13 mouse cellular contexts compared by ENCODE assay signal in the genomic region with DNA sequence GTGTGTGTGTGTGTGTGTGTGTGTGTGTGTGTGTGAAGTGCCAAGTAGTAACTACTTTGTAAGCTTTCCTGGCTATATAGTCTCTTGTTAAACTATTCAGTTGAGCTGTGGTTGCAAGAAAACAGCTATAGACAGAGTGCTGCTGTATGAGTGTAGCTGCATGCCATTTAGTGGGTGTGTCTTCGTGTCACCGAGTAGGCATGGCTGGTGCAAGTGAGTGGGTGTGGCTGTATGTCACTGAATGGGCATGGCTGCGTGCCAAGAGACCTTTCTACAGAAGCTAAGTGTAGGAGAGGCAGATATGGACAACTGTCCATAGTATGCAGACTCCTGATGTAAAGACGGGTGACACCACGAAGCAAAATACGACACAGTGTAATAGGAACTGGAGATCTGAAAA.
DNase-seq lines count a peak whose midpoint lies in the region; ATAC-seq lines count a peak whose summit lies in the region.
"Had no signal": no experiment of that assay in that cellular context is flagged by ENCODE, and none has a peak within 500 bp of the region (broad histone marks: within the 10 kb centered on the region; RNA-seq: fewer than 3 reads in every experiment).

No protein-coding gene starts in this region.

- H3K4me1 ChIP-seq in embryonic facial prominence, embryonic 14.5 days (ENCODE audit: control insufficient read depth, insufficient read depth, low read length): no peaks in the 10 kb centered on the region
- no peaks in the 10 kb centered on the region for H3K4me1 ChIP-seq in embryonic facial prominence, embryonic 10.5 days
- H3K4me1 ChIP-seq in liver, embryonic 11.5 days (replicated peaks; ENCODE audit: control insufficient read depth, insufficient read depth, low read length): no peaks in the 10 kb centered on the region
- H3K4me1 ChIP-seq in liver, embryonic 12.5 days: no peaks in the 10 kb centered on the region
- no peaks in the 10 kb centered on the region for H3K4me1 ChIP-seq in stomach, embryonic 14.5 days (ENCODE audit: control insufficient read depth, insufficient read depth, low read length)
- H3K4me1 ChIP-seq in kidney, embryonic 14.5 days (ENCODE audit: control insufficient read depth, insufficient read depth, low read length): no peaks in the 10 kb centered on the region
- H3K4me1 ChIP-seq: limb, embryonic 10.5 days; neural tube, embryonic 12.5 days had no signal

- no peak overlapping the region for H3K4me2 ChIP-seq in embryonic facial prominence, embryonic 14.5 days (ENCODE audit: low read depth, low read length)
- no peak overlapping the region for H3K4me2 ChIP-seq in liver, embryonic 11.5 days
- no peak overlapping the region for H3K4me2 ChIP-seq in liver, embryonic 12.5 days
- no peak overlapping the region for H3K4me2 ChIP-seq in stomach, embryonic 14.5 days (replicated peaks; ENCODE audit: low read depth, low read length)
- H3K4me2 ChIP-seq in kidney, embryonic 14.5 days (replicated peaks; ENCODE audit: low read depth, low read length): no peak overlapping the region
- H3K4me2 ChIP-seq: midbrain, embryonic 11.5 days; neural tube, embryonic 12.5 days had no signal

- no peaks in the 10 kb centered on the region for H3K27me3 ChIP-seq in embryonic facial prominence, embryonic 14.5 days (replicated peaks; ENCODE audit: control insufficient read depth, insufficient read depth, low read length)
- H3K27me3 ChIP-seq in embryonic facial prominence, embryonic 10.5 days (replicated peaks; ENCODE audit: low read depth, poor library complexity, severe bottlenecking): no peaks in the 10 kb centered on the region
- H3K27me3 ChIP-seq in liver, embryonic 11.5 days (replicated peaks; ENCODE audit: control insufficient read depth, insufficient read depth, low read length): no peaks in the 10 kb centered on the region
- H3K27me3 ChIP-seq in liver, embryonic 12.5 days (replicated peaks): no peaks in the 10 kb centered on the region
- no peaks in the 10 kb centered on the region for H3K27me3 ChIP-seq in stomach, embryonic 14.5 days (ENCODE audit: control insufficient read depth, insufficient read depth, low read length)
- no peaks in the 10 kb centered on the region for H3K27me3 ChIP-seq in kidney, embryonic 14.5 days (ENCODE audit: control insufficient read depth, insufficient read depth, low read length)
- H3K27me3 ChIP-seq: neural tube, embryonic 12.5 days had no signal

- no peak overlapping the region for H3K9ac ChIP-seq in embryonic facial prominence, embryonic 14.5 days (ENCODE audit: low read depth, low read length)
- H3K9ac ChIP-seq in liver, embryonic 11.5 days (ENCODE audit: low read depth, low read length): no peak overlapping the region
- no peak overlapping the region for H3K9ac ChIP-seq in liver, embryonic 12.5 days
- H3K9ac ChIP-seq in stomach, embryonic 14.5 days (replicated peaks; ENCODE audit: low read depth, low read length): no peak overlapping the region
- H3K9ac ChIP-seq in kidney, embryonic 14.5 days (ENCODE audit: low read depth, low read length): no peak overlapping the region
- H3K9ac ChIP-seq: neural tube, embryonic 12.5 days had no signal

- peak; percentile 63 for DNase-seq in embryonic facial prominence, embryonic 14.5 days (ENCODE audit: low spot score)
- DNase-seq in embryonic facial prominence, embryonic 10.5 days (ENCODE audit: low spot score): no peak
- DNase-seq in liver: peak; percentile 15
- DNase-seq in liver, embryonic 11.5 days (ENCODE audit: low spot score): no peak
- DNase-seq in thymus, adult 18-20 months: no peak
- DNase-seq: adrenal gland, postnatal 10 days; cerebellum, adult 18-20 months had no signal

- H3K36me3 ChIP-seq in embryonic facial prominence, embryonic 14.5 days (ENCODE audit: control insufficient read depth, insufficient read depth, low read length): no peaks in the 10 kb centered on the region
- H3K36me3 ChIP-seq in embryonic facial prominence, embryonic 10.5 days (replicated peaks): no peaks in the 10 kb centered on the region
- H3K36me3 ChIP-seq in liver, embryonic 11.5 days (ENCODE audit: control insufficient read depth, insufficient read depth, low read length): no peaks in the 10 kb centered on the region
- no peaks in the 10 kb centered on the region for H3K36me3 ChIP-seq in liver, embryonic 12.5 days
- H3K36me3 ChIP-seq in stomach, embryonic 14.5 days (ENCODE audit: control insufficient read depth, insufficient read depth, low read length): no peaks in the 10 kb centered on the region
- no peaks in the 10 kb centered on the region for H3K36me3 ChIP-seq in kidney, embryonic 14.5 days (ENCODE audit: control insufficient read depth, insufficient read depth, low read length)
- H3K36me3 ChIP-seq: limb, embryonic 10.5 days; neural tube, embryonic 12.5 days had no signal

- no peak for ATAC-seq in embryonic facial prominence, embryonic 14.5 days (ENCODE audit: low read depth)
- no peak for ATAC-seq in liver, embryonic 11.5 days (replicated peaks; ENCODE audit: low FRiP score)
- peak; percentile 60; the same call in 1 of the 2 replicates for ATAC-seq in liver, embryonic 12.5 days
- ATAC-seq in stomach, embryonic 14.5 days (ENCODE audit: insufficient number of reproducible peaks, insufficient read depth, low FRiP score, low read depth): peak; percentile 67; the same call in 1 of the 2 replicates
- ATAC-seq in kidney, embryonic 14.5 days (ENCODE audit: low FRiP score, low TSS enrichment): no peak

- no peak overlapping the region for H3K27ac ChIP-seq in embryonic facial prominence, embryonic 14.5 days (replicated peaks; ENCODE audit: low read depth, low read length)
- no peak overlapping the region for H3K27ac ChIP-seq in embryonic facial prominence, embryonic 10.5 days (replicated peaks)
- H3K27ac ChIP-seq in liver, embryonic 11.5 days (ENCODE audit: low read depth, low read length): no peak overlapping the region
- H3K27ac ChIP-seq in liver, embryonic 12.5 days: no peak overlapping the region
- H3K27ac ChIP-seq in stomach, embryonic 14.5 days (ENCODE audit: low read length): no peak overlapping the region
- H3K27ac ChIP-seq in kidney, embryonic 14.5 days (ENCODE audit: low read depth, low read length): no peak overlapping the region
- H3K27ac ChIP-seq: limb, embryonic 10.5 days; neural tube, embryonic 12.5 days had no signal

- no peak overlapping the region for H3K4me3 ChIP-seq in embryonic facial prominence, embryonic 14.5 days (ENCODE audit: low read depth, low read length)
- H3K4me3 ChIP-seq in embryonic facial prominence, embryonic 10.5 days: no peak overlapping the region
- no peak overlapping the region for H3K4me3 ChIP-seq in liver, embryonic 11.5 days (ENCODE audit: low read depth, low read length)
- no peak overlapping the region for H3K4me3 ChIP-seq in liver, embryonic 12.5 days
- no peak overlapping the region for H3K4me3 ChIP-seq in stomach, embryonic 14.5 days (ENCODE audit: low read depth, low read length)
- H3K4me3 ChIP-seq in kidney, embryonic 14.5 days (ENCODE audit: low read length): no peak overlapping the region
- H3K4me3 ChIP-seq: limb, embryonic 10.5 days; neural tube, embryonic 12.5 days had no signal

- WGBS in embryonic facial prominence, embryonic 14.5 days: 79% methylated on average over 6 of the region's 6 CpGs
- WGBS in embryonic facial prominence, embryonic 10.5 days: 86% methylated on average over 6 of the region's 6 CpGs
- WGBS in liver, embryonic 11.5 days: 80% methylated on average over 6 of the region's 6 CpGs
- 68% methylated on average over 6 of the region's 6 CpGs for WGBS in liver, embryonic 12.5 days (ENCODE audit: insufficient replicate concordance)
- 79% methylated on average over 6 of the region's 6 CpGs for WGBS in stomach, embryonic 14.5 days
- WGBS in kidney, embryonic 14.5 days: 87% methylated on average over 6 of the region's 6 CpGs

- H3K9me3 ChIP-seq in embryonic facial prominence, embryonic 14.5 days (ENCODE audit: control insufficient read depth, low read length): no peaks in the 10 kb centered on the region
- H3K9me3 ChIP-seq in embryonic facial prominence, embryonic 10.5 days: no peaks in the 10 kb centered on the region
- no peaks in the 10 kb centered on the region for H3K9me3 ChIP-seq in liver, embryonic 11.5 days (ENCODE audit: control insufficient read depth, low read length)
- H3K9me3 ChIP-seq in liver, embryonic 12.5 days (replicated peaks): no peaks in the 10 kb centered on the region
- H3K9me3 ChIP-seq in stomach, embryonic 14.5 days (ENCODE audit: control insufficient read depth, low read depth, low read length): no peaks in the 10 kb centered on the region
- no peaks in the 10 kb centered on the region for H3K9me3 ChIP-seq in kidney, embryonic 14.5 days (ENCODE audit: control insufficient read depth, low read length)
- H3K9me3 ChIP-seq: limb, embryonic 10.5 days; neural tube, embryonic 12.5 days had no signal

Comparison
In these comparisons a context has a peak if more than half of its experiments do, and no peak if none do; other contexts are left out.
1. ATAC-seq: peak in liver, embryonic 12.5 days (single experiment) and stomach, embryonic 14.5 days (single experiment); none in embryonic facial prominence, embryonic 14.5 days (single experiment), liver, embryonic 11.5 days (single experiment) and kidney, embryonic 14.5 days (single experiment).
2. DNase-seq: peak in embryonic facial prominence, embryonic 14.5 days (single experiment) and liver (single experiment); none in embryonic facial prominence, embryonic 10.5 days (single experiment), liver, embryonic 11.5 days (single experiment) and thymus, adult 18-20 months (0 of 2).